Mouse (Mus musculus) testis, adult 2 months (tissue): Measurements from ENCODE around the gene Gjb4. TPM values are rescaled to one million over a fixed set of nuclear protein-coding genes. Genes with fewer than 3 reads are reported as not detected.

ENCODE experiments used
- H3K27ac ChIP-seq: fragments of 200-500 bp; 2 replicates; pipeline ENCODE4 v1.5.1; 2012; ENCODE audit warnings: low read depth, low read length; ENCODE audit not compliant: control insufficient read depth, insufficient read depth
- H3K27me3 ChIP-seq: fragments of 200-500 bp; 2 replicates; pipeline ENCODE4 v1.6.1; 2012; ENCODE audit warnings: mild to moderate bottlenecking, low read length, moderate library complexity; ENCODE audit not compliant: control insufficient read depth, insufficient read depth
- H3K36me3 ChIP-seq: fragments of 200-500 bp; 2 replicates; pipeline ENCODE4 v1.6.1; 2012; ENCODE audit warnings: mild to moderate bottlenecking, low read length; ENCODE audit not compliant: control insufficient read depth, insufficient read depth
- H3K4me1 ChIP-seq: fragments of 200-500 bp; 2 replicates; pipeline ENCODE4 v1.6.1; 2012; ENCODE audit warnings: low read length; ENCODE audit not compliant: control insufficient read depth, insufficient read depth
- H3K4me3 ChIP-seq: fragments of 200-500 bp; 2 replicates; pipeline ENCODE4 v1.5.1; 2012; ENCODE audit warnings: low read depth, mild to moderate bottlenecking, low read length, moderate library complexity, mixed read lengths; ENCODE audit not compliant: control insufficient read depth
- CTCF ChIP-seq: fragments of 200-500 bp; IDR thresholded peaks from 2 replicates; pipeline ENCODE4 v1.5.1; 2012; ENCODE audit warnings: low read depth, mild to moderate bottlenecking, inconsistent platforms, low read length, moderate library complexity; ENCODE audit not compliant: control insufficient read depth, insufficient read depth, insufficient replicate concordance
- POLR2A ChIP-seq: fragments of 200-500 bp; IDR thresholded peaks from 2 replicates; pipeline ENCODE4 v1.6.1; 2012; ENCODE audit warnings: low read depth, mild to moderate bottlenecking, inconsistent platforms, low read length, moderate library complexity; ENCODE audit not compliant: control insufficient read depth
- polyA plus RNA-seq: library from polyadenylated mRNA; depleted of rRNA; stranded (reverse); fragments of >200 nt; gene quantifications from 2 replicates; pipeline ENCODE4 v1.2.3, GENCODE M21; 2012; rRNA removed

Gene Gjb4
- polyA plus RNA-seq, 1 experiment: not detected

- Histone ChIP-seq H3K27ac (no peak overlapping the region), H3K4me1 (no peaks in the 10 kb centered on the region), H3K27me3 (no peaks in the 10 kb centered on the region), H3K4me3 (no peak overlapping the region), H3K36me3 (no peaks in the 10 kb centered on the region)
- no peak for TF ChIP-seq POLR2A
- no peak for TF ChIP-seq CTCF
Observed at GRCm38 (mm10) chr4:127306915-127307314, 47.0 kb downstream of the Gjb4 start.

- no peaks in the 10 kb centered on the region for H3K36me3 ChIP-seq
- no peak overlapping the region for H3K4me3 ChIP-seq
- no peaks in the 10 kb centered on the region for H3K4me1 ChIP-seq
- no peaks in the 10 kb centered on the region for H3K27me3 ChIP-seq
- TF ChIP-seq POLR2A (no peak), CTCF (no peak)
- H3K27ac ChIP-seq: no peak overlapping the region
Observed at GRCm38 (mm10) chr4:127303796-127304195, 50.1 kb downstream of the Gjb4 start.

Other genes with a start within 250 kb of the Gjb4 start
- gene Tmem35b, start 230.4 kb downstream of the Gjb4 start, polyA plus RNA-seq: 17.3 and 19.2 TPM in 2 replicates
- gene Dlgap3, start 184.9 kb downstream of the Gjb4 start, polyA plus RNA-seq: 3.3 and 4.6 TPM in 2 replicates
- 24.2 and 25.3 TPM in 2 replicates for gene Smim12, start 110.3 kb downstream of the Gjb4 start, polyA plus RNA-seq
- 2.4 and 3.1 TPM in 2 replicates for gene Gja4, start 40.0 kb downstream of the Gjb4 start, polyA plus RNA-seq
- 3.2 and 3.6 TPM in 2 replicates for gene Gjb3, start 23.2 kb downstream of the Gjb4 start, polyA plus RNA-seq
- 0.11 TPM in 1 of 2 replicates, not detected in the other for gene Gjb5, start 4.1 kb upstream of the Gjb4 start, polyA plus RNA-seq